Mouse (Mus musculus): ENCODE results near the gene Gps2.
"Not testable (repeated sequence)": the region's sequence is repeated elsewhere in the genome, so short reads cannot be mapped to it uniquely, and the experiment has no call there.

Gps2 gene

DNA sequence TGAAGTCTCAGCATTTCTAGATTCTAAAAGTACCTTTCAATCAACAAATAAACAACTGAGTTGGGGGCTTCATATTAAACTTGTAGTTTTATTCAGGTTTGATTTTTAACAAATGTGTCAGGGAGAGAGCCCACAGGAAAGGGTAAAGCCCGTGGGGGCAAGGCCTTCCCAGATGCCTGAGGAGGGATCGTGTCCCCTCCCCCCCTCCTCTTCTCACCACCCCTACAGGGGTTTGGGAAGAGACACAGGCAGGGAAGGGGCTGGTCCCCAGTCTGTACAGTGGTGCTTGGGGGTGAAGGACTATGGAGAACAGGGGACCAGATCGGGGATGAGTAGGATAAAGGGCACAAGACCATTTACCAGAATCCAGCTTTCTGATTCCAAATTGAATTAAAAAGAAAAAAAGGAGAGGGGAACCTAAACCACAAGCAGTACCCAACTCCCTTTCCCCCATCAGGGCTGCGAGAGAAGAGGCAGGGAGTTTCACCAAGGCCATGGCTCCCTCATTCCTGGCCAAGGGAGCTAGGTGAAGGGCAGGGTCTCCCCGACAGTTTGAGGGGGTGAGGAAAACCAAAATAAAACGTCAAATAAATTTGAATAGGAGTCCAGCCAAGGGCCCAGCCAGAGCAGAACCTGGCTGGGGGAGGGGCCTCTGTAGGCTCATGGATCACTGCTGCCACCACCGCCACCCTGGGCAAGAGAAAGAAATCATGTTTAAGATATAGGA, 3.1 kb downstream of the Gps2 start:
- DNase-seq (ENCODE audit: low spot score in 2 of 2) = not testable (repeated sequence)

DNA sequence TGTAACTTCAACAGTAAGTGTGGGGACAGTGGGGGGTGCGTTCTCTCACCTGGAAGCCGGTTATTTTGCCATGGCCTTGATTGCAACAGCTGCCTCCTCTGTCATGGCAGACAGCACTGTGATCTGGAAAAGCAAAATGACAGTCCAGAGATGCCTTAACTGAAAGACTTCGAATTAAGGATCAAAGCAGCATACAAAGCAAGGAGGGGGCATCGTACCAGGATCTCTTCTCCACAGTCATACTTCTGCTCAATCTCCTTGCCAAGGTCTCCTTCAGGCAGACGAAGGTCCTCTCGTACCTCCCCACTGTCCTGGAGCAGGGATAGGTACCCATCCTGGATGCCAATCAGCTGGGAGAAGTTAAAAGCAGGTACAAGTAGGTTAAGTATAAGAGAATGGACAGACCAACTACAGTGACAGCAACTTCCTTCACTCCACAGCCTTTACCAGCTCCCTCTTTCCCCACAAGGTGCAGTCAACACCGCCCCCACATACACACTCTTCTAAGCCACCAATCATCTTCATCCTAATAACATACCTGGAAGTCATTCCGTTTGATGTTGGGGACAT, 3.8 kb downstream of the Gps2 start:
- DNase-seq (ENCODE audit: low spot score in 2 of 2) = no peak

- DNase-seq (ENCODE audit: low spot score in 2 of 2) = no peak
Measured at GRCm38 (mm10) chr11:69918118-69918517, 4.4 kb downstream of the Gps2 start.

- DNase-seq (ENCODE audit: low spot score in 2 of 2) = no peak
Measured at GRCm38 (mm10) chr11:69919053-69919452, 5.4 kb downstream of the Gps2 start.

DNA sequence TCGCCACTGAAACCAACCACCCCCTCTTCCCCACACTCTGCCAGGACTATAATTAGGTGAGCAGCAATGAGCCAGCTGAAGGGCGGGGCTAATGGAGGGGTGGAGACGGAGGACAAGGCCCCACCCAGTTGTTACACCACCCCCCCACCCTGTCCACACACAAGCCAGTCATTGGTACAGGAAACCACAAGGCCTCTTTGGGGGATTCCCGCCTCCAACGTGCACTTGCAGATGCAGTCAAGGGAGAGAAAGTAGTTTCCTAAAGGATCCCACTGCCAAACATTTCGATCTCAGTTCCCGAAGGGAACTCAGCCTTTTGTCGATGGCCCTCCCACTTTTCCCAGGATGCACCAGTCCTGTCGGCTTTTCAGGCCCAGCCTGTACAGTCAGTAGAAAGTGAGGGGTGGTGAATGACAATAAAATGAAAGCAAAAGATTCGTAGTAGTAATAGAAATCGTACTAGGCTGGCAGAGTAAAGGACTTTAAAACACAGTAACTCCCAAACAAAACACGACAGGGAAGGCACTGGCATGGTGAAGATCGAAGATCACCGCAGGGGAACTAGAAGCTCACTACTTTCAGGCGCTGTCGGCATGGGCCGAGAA, 6.1 kb downstream of the Gps2 start:
- no peak for DNase-seq (ENCODE audit: low spot score in 2 of 2)

DNA sequence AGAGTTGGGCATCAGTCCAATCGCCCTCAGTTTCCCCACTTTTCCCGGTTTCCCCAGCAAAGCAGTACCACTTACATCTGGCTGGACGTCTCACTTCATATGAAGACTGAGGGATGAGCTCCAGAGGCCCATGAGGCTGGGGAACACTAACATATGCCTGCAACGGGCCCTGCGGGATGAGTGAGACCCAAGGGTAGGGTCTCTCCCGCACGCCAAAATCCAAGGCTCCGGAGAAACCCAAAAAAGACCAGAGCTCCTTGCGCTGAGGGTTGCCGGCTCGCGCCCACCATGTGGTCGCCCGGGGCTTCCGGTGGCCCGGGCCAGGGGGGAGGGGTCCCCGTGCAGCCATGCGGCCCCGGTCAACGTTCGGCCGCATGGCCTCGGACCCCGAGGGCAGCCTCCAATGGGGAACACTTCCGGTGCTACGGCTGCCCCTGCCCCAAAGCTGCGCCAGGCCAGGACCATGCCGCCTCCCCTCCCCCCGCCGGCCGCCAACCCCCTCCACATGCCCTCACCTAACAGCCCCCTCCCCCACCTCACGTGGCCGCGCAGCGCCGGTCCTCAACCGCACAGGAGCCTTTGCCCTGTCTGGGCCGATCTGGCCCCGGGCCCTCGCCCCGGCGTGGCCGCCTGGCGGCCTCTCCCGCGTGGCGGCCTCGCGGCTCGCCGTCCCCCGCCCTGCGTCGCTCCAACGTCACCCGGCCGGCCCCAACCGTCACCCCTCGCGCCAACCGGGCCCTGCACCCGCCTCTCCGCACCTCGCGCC, 6.8 kb downstream of the Gps2 start:
- DNase-seq (ENCODE audit: low spot score in 2 of 2) = no peak

DNA sequence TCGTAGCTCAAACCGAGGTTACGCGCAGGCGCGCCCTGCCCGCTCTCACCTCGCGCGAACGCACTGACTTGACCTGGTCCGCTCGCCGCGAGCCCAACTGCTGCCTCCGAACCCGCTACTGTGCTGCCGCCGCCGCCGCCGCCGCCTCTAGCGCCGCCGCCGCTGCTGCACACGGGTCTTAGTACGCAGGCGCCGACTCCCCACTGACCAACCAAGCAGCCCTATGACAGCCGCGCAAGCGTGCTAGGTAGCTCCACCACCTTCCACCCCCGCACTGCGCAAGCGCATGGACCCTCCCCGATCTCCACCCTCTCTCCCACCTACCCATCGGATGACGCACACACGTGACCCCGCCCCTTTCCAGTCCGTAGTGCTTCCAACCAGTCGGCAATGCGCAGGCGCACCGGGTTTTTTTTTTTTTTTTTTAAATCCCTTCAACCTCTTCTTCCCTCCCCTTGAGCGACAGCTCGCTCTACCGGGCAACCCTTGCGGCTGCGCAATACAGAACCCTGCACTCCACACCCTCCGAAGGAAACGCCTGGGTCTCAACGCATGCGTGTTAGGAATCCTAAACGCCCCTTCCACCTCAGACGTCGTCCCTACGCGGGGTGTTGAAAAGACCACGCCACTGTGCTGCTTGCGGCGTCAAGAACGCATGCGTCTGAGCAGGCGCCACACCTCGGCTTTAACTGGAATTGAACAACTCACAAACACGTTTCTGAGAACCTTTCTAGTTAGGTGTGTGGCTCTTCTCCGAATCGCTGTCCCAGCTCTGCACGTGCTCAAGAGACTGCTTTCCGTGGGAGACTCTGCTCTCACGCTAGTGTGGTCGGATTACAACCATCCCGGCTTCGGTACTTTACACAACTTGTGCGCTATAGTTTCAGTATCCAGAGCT, 7.7 kb downstream of the Gps2 start, which contains the start of gene Eif5a:
Eif5a (minus strand) TSS at position 845 of the 898 bp plus-strand sequence.
- DNase-seq (ENCODE audit: low spot score in 2 of 2) = peak; percentile 100

- DNase-seq (ENCODE audit: low spot score in 2 of 2) = no peak
Measured at GRCm38 (mm10) chr11:69922012-69922756, 8.5 kb downstream of the Gps2 start.

- no peak for DNase-seq (ENCODE audit: low spot score in 2 of 2)
Measured at GRCm38 (mm10) chr11:69922796-69923195, 9.1 kb downstream of the Gps2 start.

- DNase-seq (ENCODE audit: low spot score in 2 of 2) = no peak
Measured at GRCm38 (mm10) chr11:69927501-69927900, 13.8 kb downstream of the Gps2 start.

DNA sequence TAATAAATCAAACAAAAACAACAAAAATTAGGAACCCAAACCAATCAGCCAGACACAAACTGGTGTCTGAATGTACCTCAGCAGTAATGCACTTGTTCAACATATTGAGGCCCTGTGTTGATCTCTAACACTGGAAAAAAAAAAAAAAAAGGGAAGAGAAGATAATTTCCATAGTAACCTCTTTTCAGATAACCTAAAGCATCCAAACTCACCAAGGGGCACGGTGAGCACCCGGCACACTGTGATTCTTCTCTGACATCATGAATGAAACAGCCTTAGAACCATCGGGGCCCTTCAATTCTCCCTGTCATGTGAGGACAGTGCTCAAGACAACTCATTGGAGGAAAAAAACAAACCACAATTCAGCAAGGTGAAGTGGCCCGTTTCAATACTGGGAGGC, 16.0 kb downstream of the Gps2 start:
- no peak for DNase-seq (ENCODE audit: low spot score in 2 of 2)

- DNase-seq (ENCODE audit: low spot score in 2 of 2) = not testable (repeated sequence)
Measured at GRCm38 (mm10) chr11:69930176-69930575, 16.5 kb downstream of the Gps2 start.

GRCm38 (mm10) chr11:69930967-69931537, 17.4 kb downstream of the Gps2 start:
- DNase-seq (ENCODE audit: low spot score in 2 of 2) = no peak

GRCm38 (mm10) chr11:69931769-69932168, 18.1 kb downstream of the Gps2 start:
- DNase-seq (ENCODE audit: low spot score in 2 of 2) = no peak

GRCm38 (mm10) chr11:69932254-69932653, 18.6 kb downstream of the Gps2 start:
- DNase-seq (ENCODE audit: low spot score in 2 of 2) = no peak

- no peak for DNase-seq (ENCODE audit: low spot score in 2 of 2)
Measured at GRCm38 (mm10) chr11:69933066-69933465, 19.4 kb downstream of the Gps2 start.

DNA sequence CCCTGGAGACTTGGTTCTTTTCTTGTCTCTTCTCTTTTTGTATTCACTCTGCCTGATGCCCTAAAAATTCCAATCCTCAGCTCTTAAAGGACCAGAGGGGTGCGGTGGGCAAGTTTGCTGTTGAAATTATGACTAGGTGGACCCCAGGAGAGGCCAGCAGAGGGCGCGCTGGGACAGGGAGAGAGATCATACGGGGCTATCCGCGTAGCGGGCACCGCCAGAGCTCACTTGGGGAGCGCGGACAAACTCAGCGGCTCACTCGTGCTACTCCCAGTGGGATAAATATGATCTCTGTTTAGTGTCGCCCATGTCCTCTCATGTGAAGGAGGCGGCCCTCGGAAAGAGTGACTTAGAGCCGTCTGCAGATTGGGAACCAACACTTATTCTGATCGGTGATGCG, 20.5 kb downstream of the Gps2 start:
- DNase-seq (ENCODE audit: low spot score in 2 of 2) = peak; percentile 56 to 66

DNA sequence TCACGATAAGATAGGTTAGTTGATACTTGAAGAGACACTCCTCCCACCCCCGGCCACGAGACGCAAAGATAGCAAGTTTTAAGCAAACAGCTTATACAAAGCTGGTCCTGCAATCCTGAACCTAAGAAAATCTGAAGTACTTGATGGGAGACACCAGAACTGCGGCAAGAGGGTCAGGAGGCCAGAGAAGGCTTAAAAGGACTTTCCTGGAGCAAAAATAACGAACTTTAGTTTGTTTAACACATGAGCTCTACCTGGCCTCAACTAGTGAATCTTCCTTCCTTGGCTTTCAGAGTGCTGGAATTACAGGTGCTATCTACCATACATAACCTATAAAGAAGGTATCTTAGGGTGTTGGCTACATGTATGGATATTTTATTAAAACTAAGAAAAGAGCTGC, 21.0 kb downstream of the Gps2 start:
- DNase-seq (ENCODE audit: low spot score in 2 of 2) = no peak

GRCm38 (mm10) chr11:69935137-69935879, 21.6 kb downstream of the Gps2 start, which contains the start of gene Ybx2:
Gene Ybx2, plus strand, starts transcription at chr11:69935796.
- peak; percentile 80 to 82 for DNase-seq (ENCODE audit: low spot score in 2 of 2)
